Mouse (Mus musculus): ENCODE measurements around the gene Eif4g2. TPM values are rescaled to one million over a fixed set of nuclear protein-coding genes. Genes with fewer than 3 reads are reported as not detected.

The Eif4g2 gene
- 124 and 161 TPM in 2 replicates for polyA plus RNA-seq (2012; rRNA removed)

GRCm38 (mm10) chr7:111082822-111083732, at the start of gene Eif4g2:
Eif4g2 (minus strand) TSS chr7:111083030.
- peak within 1 kb of the TSS; percentile 98 for H3K27ac ChIP-seq (ENCODE audit: insufficient read depth, low read depth, low read length)
- H3K4me3 ChIP-seq (ENCODE audit: insufficient read depth, low read depth, low read length): peak within 1 kb of the TSS; percentile 92
- TF ChIP-seq POLR2A (IDR thresholded peaks at IDR 0.05; ENCODE audit: low read depth, low read length): peak; percentile 98
- no peak for TF ChIP-seq CTCF (conservative IDR thresholded peaks at IDR 0.05; ENCODE audit: insufficient read depth, insufficient read length, low read depth, low read length)
- H3K27me3 ChIP-seq (replicated peaks; ENCODE audit: control insufficient read depth, insufficient read depth, low read length): no peaks in the 10 kb centered on the region
- no peaks in the 10 kb centered on the region for H3K4me1 ChIP-seq (ENCODE audit: control insufficient read depth, insufficient read depth, low read length)
- peak; percentile 100 for DNase-seq
- WGBS: under 1% methylated on average over 70 of the region's 70 CpGs
- H3K36me3 ChIP-seq (ENCODE audit: control insufficient read depth, insufficient read depth, low read length): peaks cover 22% of the 10 kb centered on the region

- WGBS: 81% methylated on average over 2 of the region's 2 CpGs
- no peak for TF ChIP-seq CTCF (conservative IDR thresholded peaks at IDR 0.05; ENCODE audit: insufficient read depth, insufficient read length, low read depth, low read length)
- no peak for TF ChIP-seq POLR2A (IDR thresholded peaks at IDR 0.05; ENCODE audit: low read depth, low read length)
- no peak overlapping the region for H3K4me3 ChIP-seq (ENCODE audit: insufficient read depth, low read depth, low read length)
- no peak for DNase-seq
- H3K27ac ChIP-seq (ENCODE audit: insufficient read depth, low read depth, low read length): no peak overlapping the region
- no peaks in the 10 kb centered on the region for H3K36me3 ChIP-seq (ENCODE audit: control insufficient read depth, insufficient read depth, low read length)
- H3K4me1 ChIP-seq (ENCODE audit: control insufficient read depth, insufficient read depth, low read length): no peaks in the 10 kb centered on the region
- H3K27me3 ChIP-seq (replicated peaks; ENCODE audit: control insufficient read depth, insufficient read depth, low read length): no peaks in the 10 kb centered on the region
Observed at GRCm38 (mm10) chr7:111132596-111132995, 49.8 kb upstream of the Eif4g2 start.

GRCm38 (mm10) chr7:111126636-111127395, 44.0 kb upstream of the Eif4g2 start:
- H3K4me1 ChIP-seq (ENCODE audit: control insufficient read depth, insufficient read depth, low read length): 0 out of 2 replicates have a peak, but pooled peaks cover 2% of the 10 kb centered on the region
- H3K27ac ChIP-seq (ENCODE audit: insufficient read depth, low read depth, low read length): no peak overlapping the region
- TF ChIP-seq CTCF (conservative IDR thresholded peaks at IDR 0.05; ENCODE audit: insufficient read depth, insufficient read length, low read depth, low read length) (no peak), POLR2A (IDR thresholded peaks at IDR 0.05; ENCODE audit: low read depth, low read length) (no peak)
- H3K36me3 ChIP-seq (ENCODE audit: control insufficient read depth, insufficient read depth, low read length): no peaks in the 10 kb centered on the region
- no peak for DNase-seq
- H3K4me3 ChIP-seq (ENCODE audit: insufficient read depth, low read depth, low read length): no peak overlapping the region
- 72% methylated on average over 3 of the region's 3 CpGs for WGBS
- H3K27me3 ChIP-seq (replicated peaks; ENCODE audit: control insufficient read depth, insufficient read depth, low read length): no peaks in the 10 kb centered on the region

GRCm38 (mm10) chr7:111123761-111124546, 41.1 kb upstream of the Eif4g2 start:
- Histone ChIP-seq H3K36me3 (ENCODE audit: control insufficient read depth, insufficient read depth, low read length) (no peaks in the 10 kb centered on the region), H3K4me3 (ENCODE audit: insufficient read depth, low read depth, low read length) (no peak overlapping the region), H3K27me3 (replicated peaks; ENCODE audit: control insufficient read depth, insufficient read depth, low read length) (no peaks in the 10 kb centered on the region), H3K4me1 (ENCODE audit: control insufficient read depth, insufficient read depth, low read length) (peaks cover 2% of the 10 kb centered on the region; the same call in 1 of the 2 replicates), H3K27ac (ENCODE audit: insufficient read depth, low read depth, low read length) (no peak overlapping the region)
- TF ChIP-seq CTCF (conservative IDR thresholded peaks at IDR 0.05; ENCODE audit: insufficient read depth, insufficient read length, low read depth, low read length): no peak
- no peak for TF ChIP-seq POLR2A (IDR thresholded peaks at IDR 0.05; ENCODE audit: low read depth, low read length)
- 91% methylated on average over 2 of the region's 2 CpGs for WGBS
- DNase-seq: no peak

GRCm38 (mm10) chr7:111122531-111123130, 39.8 kb upstream of the Eif4g2 start:
- WGBS: under 1% methylated on average over 44 of the region's 44 CpGs
- TF ChIP-seq CTCF (conservative IDR thresholded peaks at IDR 0.05; ENCODE audit: insufficient read depth, insufficient read length, low read depth, low read length) (no peak), POLR2A (IDR thresholded peaks at IDR 0.05; ENCODE audit: low read depth, low read length) (peak; percentile 97)
- Histone ChIP-seq H3K27ac (ENCODE audit: insufficient read depth, low read depth, low read length) (peak overlapping the region; percentile 99), H3K4me1 (ENCODE audit: control insufficient read depth, insufficient read depth, low read length) (peaks cover 2% of the 10 kb centered on the region; the same call in 1 of the 2 replicates), H3K27me3 (replicated peaks; ENCODE audit: control insufficient read depth, insufficient read depth, low read length) (no peaks in the 10 kb centered on the region), H3K4me3 (ENCODE audit: insufficient read depth, low read depth, low read length) (peak overlapping the region; percentile 89), H3K36me3 (ENCODE audit: control insufficient read depth, insufficient read depth, low read length) (no peaks in the 10 kb centered on the region; the same call in 1 of the 2 replicates)
- peak; percentile 98 for DNase-seq

GRCm38 (mm10) chr7:111122084-111122530, 39.3 kb upstream of the Eif4g2 start:
- Histone ChIP-seq H3K27me3 (replicated peaks; ENCODE audit: control insufficient read depth, insufficient read depth, low read length) (no peaks in the 10 kb centered on the region), H3K36me3 (ENCODE audit: control insufficient read depth, insufficient read depth, low read length) (no peaks in the 10 kb centered on the region; the same call in 1 of the 2 replicates), H3K27ac (ENCODE audit: insufficient read depth, low read depth, low read length) (peak overlapping the region; percentile 99), H3K4me3 (ENCODE audit: insufficient read depth, low read depth, low read length) (peak overlapping the region; percentile 89), H3K4me1 (ENCODE audit: control insufficient read depth, insufficient read depth, low read length) (peaks cover 2% of the 10 kb centered on the region; the same call in 1 of the 2 replicates)
- peak; percentile 87 for DNase-seq
- no peak for TF ChIP-seq POLR2A (IDR thresholded peaks at IDR 0.05; ENCODE audit: low read depth, low read length)
- no peak for TF ChIP-seq CTCF (conservative IDR thresholded peaks at IDR 0.05; ENCODE audit: insufficient read depth, insufficient read length, low read depth, low read length)
- under 1% methylated on average over 34 of the region's 34 CpGs for WGBS

All from kidney, adult 2 months (tissue).